Mouse (Mus musculus): ENCODE data around the gene Prl2c3.
"Not testable (repeated sequence)": the region's sequence is repeated elsewhere in the genome, so short reads cannot be mapped to it uniquely, and the experiment has no call there.

DNA sequence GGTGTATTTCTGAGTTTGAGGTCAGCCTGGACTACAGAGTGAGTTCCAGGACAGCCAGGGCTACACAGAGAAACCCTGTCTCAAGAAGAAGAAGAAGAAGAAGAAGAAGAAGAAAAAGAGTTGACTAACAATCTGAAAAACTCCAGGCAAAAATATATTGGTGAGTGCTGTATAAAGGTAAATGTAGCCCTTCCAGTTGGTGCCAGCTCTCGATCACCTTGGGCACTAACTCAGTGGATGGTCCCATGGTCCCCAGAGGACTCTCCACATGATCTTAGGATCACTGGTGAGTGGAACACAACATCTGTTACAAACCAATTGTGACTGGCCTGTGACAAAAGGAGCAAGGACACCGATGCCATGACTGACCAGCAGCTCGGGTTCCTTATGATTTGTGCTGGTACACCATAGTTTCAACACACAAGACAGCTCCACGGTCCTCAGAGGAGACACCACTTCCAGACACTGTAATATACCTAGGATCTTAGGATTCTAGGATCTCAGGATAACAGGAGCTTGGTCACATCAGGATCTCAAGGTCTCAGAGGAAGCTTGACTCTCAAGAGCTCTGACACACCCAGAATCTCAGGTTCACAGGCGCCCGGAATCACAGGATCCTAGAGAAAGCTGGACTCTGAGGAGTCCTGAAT is 30.3 kb downstream of the Prl2c3 start:
- not testable (repeated sequence) for TF ChIP-seq CTCF (IDR thresholded peaks at IDR 0.05; ENCODE audit: low read depth); EP300 (optimal IDR thresholded peaks at IDR 0.05)

All from stomach, postnatal 0 days (tissue).